Mouse (Mus musculus) neural tube, postnatal 0 days (tissue): ENCODE data around the gene Zfp128. TPM values are rescaled to one million over a fixed set of nuclear protein-coding genes. Genes with fewer than 3 reads are reported as not detected.

Experiments
- polyA plus RNA-seq: library from polyadenylated mRNA; unstranded; fragments of >200 nt; fragmentation: Nextera tagmentation; extraction: Ambion mirVana; gene quantifications from 2 replicates; pipeline ENCODE4 v1.2.1, GENCODE M21; 2015

Zfp128 gene
- 4.5 and 5.1 TPM in 2 replicates for polyA plus RNA-seq

DNA sequence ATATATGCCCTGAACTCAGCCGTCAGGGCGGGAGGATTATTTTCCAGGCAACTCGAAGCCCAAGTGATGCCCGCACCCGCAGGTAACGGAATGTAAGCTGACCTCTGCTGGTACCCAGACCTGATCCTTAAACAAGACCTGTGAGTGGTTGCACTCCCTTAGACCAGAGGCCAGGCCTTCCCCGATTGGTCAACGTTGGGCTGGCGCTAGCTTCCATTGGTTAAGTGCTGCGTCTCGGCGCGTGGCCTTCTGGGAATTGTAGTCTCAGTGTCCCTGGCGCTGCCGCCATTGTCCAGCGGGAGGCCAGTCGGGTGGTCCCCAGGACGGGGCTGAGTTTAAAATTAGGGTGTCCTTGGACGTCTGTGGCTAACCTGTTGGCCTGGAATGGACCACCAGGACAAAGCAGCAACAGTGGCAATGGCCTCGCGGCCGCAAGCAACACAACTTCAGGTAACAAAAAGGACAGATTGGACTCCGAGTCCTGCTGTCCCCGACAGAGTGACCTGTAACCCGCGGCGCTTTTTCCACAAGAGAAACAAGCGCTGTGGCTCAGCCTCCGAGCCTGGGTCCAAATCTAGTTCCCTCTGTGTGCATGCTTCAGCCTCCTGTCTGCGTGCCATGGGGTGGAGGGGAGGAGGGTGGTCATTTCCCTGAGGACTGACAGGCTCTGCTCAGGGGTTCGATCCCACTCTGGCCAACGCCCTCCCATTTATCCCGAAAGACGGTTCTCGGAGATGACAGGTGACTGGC is at the start of gene Zfp128:
Gene Zfp128 (plus strand): TSS at position 267 of the 750 bp plus-strand sequence.

DNA sequence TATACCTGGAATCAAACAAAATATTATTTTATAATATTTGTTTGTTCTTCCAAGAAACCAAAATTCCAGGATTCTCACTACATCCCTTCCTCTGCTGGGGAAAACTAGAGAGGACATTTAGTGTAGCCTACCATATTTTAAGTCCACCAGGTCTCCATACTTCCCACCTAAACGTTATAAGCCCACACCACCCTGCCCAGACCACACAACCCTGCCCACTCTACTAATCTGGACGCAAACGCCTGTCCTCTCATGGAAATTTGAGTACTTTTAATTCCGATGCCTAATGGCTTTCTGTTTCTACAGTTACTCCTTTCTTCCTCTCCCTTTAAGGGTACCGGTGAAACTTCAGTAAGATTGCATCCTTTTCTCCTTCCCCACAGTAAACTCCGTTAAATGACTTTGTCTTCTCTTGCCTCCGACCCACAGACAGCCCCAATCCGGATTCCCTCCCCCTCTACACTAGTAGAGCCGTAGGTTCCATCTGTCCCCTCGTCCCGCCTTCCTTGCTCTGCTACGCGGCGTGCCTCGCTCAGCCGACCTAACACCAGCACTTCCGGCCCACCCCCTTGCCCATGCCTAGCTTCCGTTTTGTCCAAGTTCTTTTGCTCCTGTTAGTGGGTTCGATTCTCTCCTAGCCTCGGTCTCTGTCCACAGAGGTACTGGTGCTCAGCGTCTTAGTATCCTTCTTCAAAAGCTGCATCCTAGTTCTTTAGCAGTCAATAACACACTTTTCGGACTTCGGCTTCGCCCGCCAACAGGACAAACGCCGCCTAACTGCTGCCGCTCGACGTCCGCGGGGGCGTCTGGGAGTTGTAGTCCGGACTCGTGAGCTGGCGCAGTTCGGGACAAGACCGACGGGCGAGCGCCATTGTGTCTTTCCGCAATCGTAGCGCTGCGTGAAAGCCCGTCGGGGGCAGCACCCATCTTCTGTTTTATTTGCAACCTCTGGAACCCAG is 46.5 kb upstream of the Zfp128 start, which contains the start of gene Zfp110:
Gene Zfp110 (plus strand): TSS at position 600 of the 959 bp plus-strand sequence.

GRCm38 (mm10) chr7:12897655-12898410 is 16.9 kb downstream of the Zfp128 start, which contains the start of gene Zscan22:
Gene Zscan22, plus strand, starts transcription at chr7:12897815.

DNA sequence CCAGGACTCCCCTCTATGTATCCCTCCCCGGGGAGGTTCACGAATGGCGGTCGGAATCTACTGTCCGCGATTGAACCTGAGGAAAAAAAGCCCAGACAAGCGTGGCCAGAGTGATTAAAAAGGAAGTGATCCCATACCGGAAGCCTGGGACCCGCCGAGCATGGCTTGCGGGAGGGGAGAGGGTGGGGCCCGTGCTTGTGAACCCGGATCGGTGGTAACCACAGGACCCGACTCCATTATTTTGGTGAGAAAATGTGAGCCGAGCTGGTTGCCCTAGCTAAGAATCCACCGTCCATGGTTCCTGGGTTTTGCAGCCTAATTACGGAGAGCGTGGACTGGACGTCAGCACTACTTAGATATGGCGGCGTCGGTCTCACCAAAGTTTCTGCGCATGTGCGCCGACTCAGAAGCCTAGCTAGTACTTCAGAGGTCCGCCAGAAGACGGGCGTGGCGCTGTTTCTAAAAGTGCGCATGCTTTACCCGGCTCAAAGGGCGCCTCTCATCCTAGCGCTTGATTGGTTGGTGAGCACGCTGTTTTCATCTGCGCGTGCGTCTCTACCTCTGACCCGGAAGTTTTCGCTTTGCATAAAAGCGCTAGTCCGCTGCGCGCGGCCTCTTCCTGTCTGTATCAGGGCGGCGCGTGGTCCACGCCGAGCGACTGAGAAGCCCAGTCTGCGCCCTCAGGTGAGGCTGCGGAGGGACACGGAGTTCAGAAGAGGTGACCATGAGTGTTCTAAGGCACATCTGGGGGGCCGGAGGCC is 40.9 kb downstream of the Zfp128 start, which contains the start of gene Rps5:
Gene Rps5 (plus strand): TSS at position 586 of the 761 bp plus-strand sequence.

GRCm38 (mm10) chr7:12927191-12927680 is 46.3 kb downstream of the Zfp128 start, which contains the start of gene Rnf225:
Gene Rnf225, plus strand, starts transcription at chr7:12927416.

Other genes with a start within 250 kb of the Zfp128 start
- not detected in 2 replicates for gene Vmn2r54, start 240.9 kb upstream of the Zfp128 start, polyA plus RNA-seq
- not detected in 2 replicates for gene Vmn2r55, start 196.2 kb upstream of the Zfp128 start, polyA plus RNA-seq
- not detected in 2 replicates for gene Vmn2r56, start 146.2 kb upstream of the Zfp128 start, polyA plus RNA-seq
- gene Zscan18, start 77.5 kb upstream of the Zfp128 start, polyA plus RNA-seq: 19.4 and 23.9 TPM in 2 replicates
- gene Zfp329, start 62.3 kb upstream of the Zfp128 start, polyA plus RNA-seq: 18.5 and 20.4 TPM in 2 replicates
- gene Zfp110, start 46.4 kb upstream of the Zfp128 start, polyA plus RNA-seq: 15.4 and 15.5 TPM in 2 replicates
- gene Zscan22, start 16.6 kb downstream of the Zfp128 start, polyA plus RNA-seq: 6.8 TPM in 2 replicates
- 620 and 632 TPM in 2 replicates for gene Rps5, start 41.1 kb downstream of the Zfp128 start, polyA plus RNA-seq
- gene Rnf225, start 46.2 kb downstream of the Zfp128 start, polyA plus RNA-seq: 1.0 and 1.6 TPM in 2 replicates
- 10.5 and 12.2 TPM in 2 replicates for gene Zfp324, start 84.7 kb downstream of the Zfp128 start, polyA plus RNA-seq
- gene Zfp446, start 96.7 kb downstream of the Zfp128 start, polyA plus RNA-seq: 6.8 and 7.0 TPM in 2 replicates
- gene Slc27a5, start 117.0 kb downstream of the Zfp128 start, polyA plus RNA-seq: 0.17 and 0.32 TPM in 2 replicates
- gene Trim28, start 117.9 kb downstream of the Zfp128 start, polyA plus RNA-seq: 179 and 196 TPM in 2 replicates
- 28.3 and 32.5 TPM in 2 replicates for gene Zbtb45, start 128.9 kb downstream of the Zfp128 start, polyA plus RNA-seq
- 180 and 183 TPM in 2 replicates for gene Chmp2a, start 153.6 kb downstream of the Zfp128 start, polyA plus RNA-seq
- gene Ube2m, start 157.1 kb downstream of the Zfp128 start, polyA plus RNA-seq: 188 and 191 TPM in 2 replicates
- 8.7 and 10.4 TPM in 2 replicates for gene Mzf1, start 173.6 kb downstream of the Zfp128 start, polyA plus RNA-seq
- 0.30 and 0.38 TPM in 2 replicates for gene Vmn1r85, start 214.0 kb downstream of the Zfp128 start, polyA plus RNA-seq
- gene Vmn1r86, start 238.7 kb downstream of the Zfp128 start, polyA plus RNA-seq: not detected in 2 replicates